Mouse (Mus musculus) neural tube, embryonic 10.5 days (tissue): ENCODE measurements at regions not wholly inside any gene's neighbourhood (a gene's known extent, or its start where the extent isn't known, plus 50 kb on each side); places are given as distances from the start of the nearest gene placed in this dataset.

Experiments used
- DNase-seq: peaks from one replicate; pipeline ENCODE4 v3.0.0-alpha.2; 2017; ENCODE audit warnings: low spot score; ENCODE audit errors: extremely low spot score

DNA sequence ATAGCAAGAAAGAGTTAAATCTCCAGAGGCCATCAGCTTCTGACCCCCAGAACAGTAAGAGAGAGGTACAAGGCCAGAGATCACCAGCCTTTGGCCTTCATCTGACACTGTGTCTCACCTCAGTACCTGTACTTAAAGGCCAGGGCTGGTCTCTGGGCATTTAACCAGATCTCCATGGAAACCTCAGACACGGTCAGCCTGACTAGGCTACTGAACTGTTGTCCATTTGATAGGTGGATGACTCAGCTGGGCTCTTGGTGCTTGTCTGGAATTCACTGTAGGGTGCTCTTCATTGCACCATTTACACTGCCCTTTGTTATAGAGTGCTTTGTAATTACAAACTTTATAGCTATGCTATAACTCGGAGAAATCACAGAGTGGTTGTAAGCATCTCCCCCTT lies 335.1 kb upstream of the Camk1g start:
- DNase-seq, result no peak

DNA sequence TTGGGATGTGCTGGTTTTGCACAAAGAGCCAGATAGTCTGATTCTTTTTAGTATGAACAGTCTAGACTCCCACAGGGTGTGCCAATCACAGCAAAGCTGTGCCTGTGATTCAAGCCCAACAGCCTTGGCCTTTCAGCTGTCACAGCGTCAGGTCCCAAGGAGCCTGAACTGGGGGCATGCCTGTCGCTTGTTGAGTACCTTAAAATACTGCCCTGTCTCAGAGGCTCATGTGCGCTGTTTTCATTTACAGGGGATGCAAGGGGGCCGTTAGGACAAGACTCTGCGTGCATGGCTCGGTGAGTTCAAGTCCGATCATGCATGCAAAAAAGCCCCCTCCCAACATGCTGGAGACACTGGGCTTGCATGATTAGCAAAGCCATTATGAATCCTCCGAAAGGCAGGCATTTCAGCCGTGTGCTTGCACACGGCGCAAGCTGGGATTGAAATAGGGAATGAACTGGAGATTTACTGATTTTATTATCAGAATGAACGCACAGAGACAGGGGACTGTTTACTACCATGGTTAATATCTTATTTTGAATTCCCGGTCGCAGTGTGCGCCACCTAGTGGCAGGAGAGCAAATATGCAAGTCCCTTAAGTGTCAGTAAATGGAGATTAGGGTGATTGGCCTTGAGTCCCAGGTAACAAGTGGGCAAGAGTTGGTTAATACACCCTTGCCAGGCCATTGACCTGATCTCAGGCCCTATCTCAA lies 332.8 kb upstream of the Camk1g start:
- DNase-seq, result peak; percentile 67

DNA sequence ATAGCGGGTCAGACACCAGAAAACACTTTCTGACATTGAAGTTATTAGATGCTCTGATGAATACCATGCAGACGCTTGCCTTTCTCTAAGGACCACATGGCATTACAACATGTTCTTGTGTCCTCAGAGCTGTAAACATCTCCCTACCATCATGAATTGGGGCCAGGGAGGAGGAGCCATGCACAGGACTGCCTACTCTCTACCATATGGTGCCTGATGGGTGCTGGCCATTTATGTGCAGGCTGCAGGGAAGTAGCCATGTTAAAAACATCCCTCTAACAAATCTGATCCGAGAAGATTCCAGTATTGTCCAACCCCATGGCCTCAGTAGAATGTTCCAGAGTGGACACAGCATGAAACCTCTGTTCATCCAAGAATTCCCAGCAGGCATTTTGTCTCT lies 330.1 kb upstream of the Camk1g start:
- no peak for DNase-seq

DNA sequence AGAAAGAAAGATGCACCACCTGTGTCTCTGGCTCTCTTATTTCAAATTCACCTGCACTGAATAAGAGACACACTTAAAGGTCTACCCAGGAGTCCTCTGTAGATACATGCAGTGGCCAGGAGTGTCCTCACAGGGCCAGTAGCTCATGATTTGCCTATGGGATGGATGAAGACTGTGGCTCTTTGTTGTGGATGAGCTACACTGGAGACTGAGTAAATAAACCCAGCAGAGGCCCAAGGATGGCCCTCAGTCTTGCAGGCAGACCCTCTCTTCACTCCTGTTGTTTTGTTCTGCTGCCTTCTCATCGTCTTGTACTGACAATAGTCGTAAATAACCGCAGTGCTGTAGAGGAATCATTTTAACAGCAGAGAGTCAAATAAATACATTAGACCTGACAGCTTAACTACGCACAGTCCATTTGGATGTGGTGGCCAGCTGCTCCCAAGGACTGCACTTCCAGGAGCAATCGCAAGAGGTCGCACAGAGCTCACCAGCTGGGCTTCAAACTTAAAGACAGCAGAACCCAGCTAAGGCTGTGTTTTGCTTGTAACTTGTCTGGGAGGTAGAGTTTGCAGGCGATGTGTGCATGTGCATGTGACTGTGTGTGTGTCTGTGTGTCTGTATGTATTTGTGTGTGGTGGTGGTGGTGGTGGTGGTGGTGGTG lies 328.6 kb upstream of the Camk1g start:
- peak; percentile 81 for DNase-seq

DNA sequence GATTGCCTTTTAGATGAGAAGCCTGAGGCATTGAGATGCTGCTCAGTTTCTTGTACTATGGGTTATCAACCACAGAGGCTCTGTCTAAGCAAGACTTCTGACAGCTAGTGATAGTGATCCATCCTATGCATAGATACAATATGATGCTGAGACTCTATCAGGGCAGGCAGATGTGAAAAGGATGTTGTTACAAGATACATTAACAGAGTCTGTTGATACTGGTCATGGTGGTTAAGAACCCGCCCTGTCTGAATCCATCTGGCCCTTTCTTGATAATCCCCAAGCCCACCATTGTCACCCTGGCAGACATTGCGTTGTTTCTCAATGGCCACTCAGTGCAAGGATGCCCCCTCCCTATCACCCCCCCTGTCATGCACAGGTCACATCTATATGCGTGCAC lies 327.8 kb upstream of the Camk1g start:
- DNase-seq, result no peak

DNA sequence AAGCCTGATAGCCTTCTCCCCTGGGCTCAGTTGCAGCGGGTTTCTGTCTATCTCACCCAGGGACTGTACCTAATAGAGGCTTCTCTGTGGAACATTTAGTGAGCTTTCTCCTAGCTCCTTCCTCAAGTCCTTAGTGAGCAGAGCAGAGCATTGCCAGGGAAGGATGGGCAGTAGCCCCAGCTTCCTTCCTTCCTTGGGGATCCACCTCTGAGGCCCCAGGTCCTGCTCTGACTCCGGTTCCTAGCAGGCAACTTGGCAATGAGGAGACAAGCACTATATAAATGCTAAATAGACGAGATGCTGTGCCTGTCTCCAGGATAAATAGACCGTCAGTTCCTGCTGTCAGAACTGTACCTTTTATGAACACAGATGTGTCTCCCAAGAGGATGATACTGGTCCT lies 326.9 kb upstream of the Camk1g start:
- no peak for DNase-seq

DNA sequence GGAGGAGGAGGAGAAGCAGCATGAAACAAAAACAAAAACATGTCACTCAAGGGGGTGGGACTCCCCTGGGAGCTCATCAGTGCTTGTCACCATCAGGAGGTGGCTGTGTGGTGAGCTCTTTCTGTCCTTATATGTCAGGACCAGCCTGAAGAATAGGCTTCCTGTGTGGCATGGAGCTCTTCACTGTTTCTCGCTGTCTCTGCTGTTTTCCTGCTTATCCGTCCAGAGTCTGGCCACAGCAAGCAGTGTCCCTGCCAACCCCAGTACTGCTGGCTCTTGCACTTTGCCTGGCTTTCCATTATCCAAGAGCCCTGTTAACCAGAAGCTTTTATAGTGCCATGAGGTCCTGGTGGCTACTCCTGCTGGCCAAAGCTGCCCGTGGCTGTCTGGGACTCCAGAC lies 322.9 kb upstream of the Camk1g start:
- no peak for DNase-seq

DNA sequence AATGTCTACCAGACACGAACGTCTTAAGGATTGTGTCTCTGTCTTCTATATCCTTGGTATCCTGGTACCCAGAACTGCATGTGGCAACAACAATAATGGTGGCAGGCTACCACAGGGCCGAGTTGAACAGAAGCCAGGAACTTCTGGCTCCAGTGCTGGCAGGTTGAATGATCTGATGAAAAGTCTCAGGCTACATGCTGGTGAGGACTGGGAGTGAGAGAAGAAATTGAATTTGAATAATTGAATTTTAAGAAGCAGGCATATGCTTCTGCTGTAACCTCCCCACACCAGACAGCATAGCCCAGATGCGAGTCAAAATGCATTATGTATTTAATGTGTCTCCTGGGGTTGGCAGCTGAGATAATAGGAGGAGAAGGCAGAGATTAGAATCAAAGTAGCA lies 319.5 kb upstream of the Camk1g start:
- no peak for DNase-seq

DNA sequence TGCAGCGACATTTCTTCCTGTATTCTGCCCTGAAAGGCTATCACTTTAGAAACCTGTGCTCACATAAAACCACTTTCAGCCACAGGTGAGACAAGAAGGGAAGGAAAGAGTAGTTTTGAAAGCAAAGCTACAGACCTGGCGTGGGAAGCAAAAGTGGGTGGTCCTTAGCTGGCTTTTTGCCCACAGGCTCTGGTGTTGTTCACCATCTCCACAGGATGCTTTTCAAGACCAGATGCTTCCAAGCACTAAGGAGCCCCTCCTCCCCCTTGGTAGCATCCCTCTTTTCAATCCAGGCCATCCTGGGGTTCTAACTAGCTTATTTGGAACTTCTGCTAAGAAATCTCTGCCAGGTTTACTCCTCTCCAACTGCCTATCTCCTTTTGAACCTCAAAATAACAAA lies 312.8 kb upstream of the Camk1g start:
- DNase-seq, result no peak

DNA sequence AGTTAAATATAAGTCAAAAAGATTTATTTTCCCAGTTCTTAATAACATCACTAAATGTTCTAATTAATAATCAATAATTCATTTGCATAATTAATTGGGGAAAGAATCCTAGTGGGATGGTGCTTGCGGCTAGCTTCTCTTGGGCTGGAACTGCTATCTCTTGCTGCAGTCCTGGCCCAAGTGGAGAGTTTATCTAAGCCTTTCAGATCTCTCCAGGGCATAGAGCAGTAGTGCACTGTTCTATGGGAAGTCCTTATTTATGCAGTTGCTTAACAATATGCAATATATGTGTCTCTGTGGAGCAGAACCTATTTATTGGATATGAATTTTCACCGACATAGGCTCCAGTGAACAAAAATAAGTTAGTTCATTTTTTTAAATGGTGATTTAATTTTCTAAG lies 308.4 kb upstream of the Camk1g start:
- no peak for DNase-seq

DNA sequence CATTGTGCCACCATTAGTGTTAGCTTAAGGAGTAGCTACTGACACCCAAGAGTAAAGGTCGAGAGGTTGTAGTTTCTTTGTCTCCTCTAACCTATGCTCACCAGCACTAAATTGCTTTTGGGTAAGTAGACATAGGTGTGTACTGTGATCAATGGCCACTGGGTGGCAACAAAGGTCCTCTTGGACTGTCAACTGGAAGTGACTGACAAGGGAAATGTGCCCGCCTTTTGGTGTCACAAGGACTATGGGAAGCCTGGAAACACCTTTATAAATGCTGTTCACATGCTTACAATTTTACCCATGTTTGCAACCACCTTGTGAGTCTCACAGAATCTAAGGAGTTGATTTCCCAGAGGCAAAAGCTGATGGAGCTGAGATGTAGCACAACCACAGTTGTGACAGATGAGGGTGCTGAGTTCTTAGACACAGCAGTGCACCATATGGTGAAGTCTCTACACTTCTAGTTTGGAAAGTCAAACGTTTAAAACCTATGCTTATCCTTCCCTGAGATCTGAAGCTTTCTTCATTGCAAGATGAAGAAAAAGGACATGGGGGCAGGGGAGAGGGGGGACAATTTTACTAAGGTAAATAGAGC lies 303.2 kb upstream of the Camk1g start:
- no peak for DNase-seq

DNA sequence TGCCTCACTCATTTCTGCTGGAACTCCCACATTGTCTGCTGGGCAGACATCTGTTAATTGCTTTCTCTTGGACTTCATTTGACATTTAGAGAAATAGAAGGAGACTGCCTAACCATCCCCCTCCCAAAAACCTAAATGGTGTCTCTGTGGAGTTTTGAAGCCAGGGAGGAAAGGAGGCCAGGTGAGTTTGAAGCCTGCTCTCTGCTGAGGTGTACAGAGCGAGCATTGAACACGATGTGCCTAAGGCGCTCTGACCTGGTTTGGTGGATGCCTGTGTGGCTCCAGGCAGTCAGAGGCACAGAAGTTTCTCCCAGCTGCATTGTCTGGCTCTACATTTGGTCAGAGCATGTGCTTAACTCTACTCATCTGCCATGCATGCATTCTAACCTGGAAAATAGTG lies 302.6 kb upstream of the Camk1g start:
- DNase-seq, result no peak

DNA sequence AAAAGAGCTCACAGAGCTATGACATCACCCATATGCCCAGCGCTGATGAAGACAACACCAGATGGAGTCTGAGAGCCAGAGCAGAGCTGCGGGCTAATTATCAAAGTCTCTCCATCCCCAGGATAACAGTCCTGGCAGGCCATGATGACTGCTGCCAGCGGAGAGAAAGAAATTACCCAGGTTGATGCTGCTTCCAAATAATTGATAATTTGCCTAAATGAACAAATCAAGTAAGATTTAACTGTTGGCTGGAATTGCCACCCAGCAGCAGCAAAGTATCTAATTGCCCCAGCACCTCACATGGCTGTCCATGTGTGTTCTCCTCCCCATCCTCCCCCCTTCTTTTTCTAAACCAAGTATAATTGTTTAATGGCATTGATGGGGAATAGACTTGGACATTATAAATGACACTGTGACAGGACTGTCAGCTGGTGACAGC lies 301.7 kb upstream of the Camk1g start:
- no peak for DNase-seq

DNA sequence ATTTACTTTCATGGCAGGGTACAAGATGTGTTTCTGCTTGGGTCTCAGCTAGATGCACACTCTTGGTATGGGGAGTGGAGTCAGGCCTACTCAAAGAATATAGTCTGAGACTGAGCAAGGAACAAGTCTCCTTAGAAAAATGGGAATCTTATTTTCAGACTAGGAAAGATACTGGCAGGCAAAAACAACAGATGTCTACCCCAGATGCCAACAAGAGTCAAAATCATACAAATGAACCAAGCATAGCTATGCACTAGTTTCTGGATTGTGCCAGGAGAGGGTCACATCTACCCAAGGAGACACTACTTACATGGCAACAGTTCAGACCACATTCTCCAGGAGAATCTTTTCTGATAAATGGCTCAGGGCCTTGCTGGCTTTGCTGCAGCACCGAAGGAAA lies 300.9 kb upstream of the Camk1g start:
- no peak for DNase-seq

DNA sequence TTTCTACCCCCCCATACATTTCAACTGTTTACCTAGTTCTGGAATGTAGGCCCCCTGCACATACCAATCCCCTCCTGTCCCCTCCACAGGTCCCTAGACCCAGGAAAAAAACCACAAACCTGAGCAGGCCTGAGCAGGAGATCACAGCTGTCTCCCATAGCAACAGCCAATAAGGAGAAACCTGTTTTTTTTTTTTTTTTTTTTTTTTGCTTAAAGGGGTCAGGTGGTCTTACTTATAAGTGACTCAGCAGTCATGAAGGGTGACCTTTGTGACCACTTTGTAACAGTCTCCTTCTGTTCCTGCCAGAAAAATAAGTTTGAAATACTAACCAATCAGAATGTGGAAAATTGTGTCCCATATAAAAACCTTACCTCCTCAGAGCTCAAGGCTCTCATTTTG lies 299.9 kb upstream of the Camk1g start:
- no peak for DNase-seq

DNA sequence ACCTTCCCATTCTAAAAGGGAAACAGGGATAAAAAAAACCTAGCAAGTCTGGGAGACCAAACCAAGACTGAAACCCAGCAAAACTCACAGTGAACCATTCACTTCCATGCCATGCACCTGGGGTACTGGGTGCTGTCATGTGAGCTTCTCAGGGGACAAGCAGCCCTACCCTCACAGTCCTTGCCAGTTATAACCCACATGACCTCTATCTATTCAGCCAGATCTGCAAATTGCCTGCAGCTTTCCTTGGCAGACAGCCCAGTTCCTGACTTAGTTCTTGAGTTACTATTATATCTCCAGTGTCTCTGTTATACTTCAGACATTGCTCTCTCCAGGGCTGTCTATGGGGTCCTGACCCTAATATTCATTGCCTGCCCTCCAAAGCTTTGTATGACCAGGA lies 298.7 kb upstream of the Camk1g start:
- DNase-seq, result no peak

DNA sequence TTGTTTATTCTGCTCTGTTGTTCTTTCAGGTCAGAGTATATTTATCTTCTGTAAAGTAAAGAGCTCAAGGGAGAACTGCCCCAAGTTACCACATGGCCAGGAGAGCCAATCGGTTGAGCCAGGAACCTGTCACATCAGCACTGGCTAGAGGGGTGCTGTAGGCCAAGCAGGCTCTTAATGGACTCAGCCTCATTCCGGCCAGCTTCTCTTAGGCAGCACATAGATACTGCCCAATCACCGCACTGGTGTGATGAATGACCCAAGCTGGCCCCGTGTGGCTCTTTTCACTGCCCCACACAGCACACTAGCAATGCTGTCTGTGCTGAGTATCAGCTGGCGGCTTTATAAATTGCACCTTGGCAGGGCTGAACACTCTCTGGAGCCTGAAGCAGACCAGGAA lies 295.8 kb upstream of the Camk1g start:
- peak; percentile 22 for DNase-seq

DNA sequence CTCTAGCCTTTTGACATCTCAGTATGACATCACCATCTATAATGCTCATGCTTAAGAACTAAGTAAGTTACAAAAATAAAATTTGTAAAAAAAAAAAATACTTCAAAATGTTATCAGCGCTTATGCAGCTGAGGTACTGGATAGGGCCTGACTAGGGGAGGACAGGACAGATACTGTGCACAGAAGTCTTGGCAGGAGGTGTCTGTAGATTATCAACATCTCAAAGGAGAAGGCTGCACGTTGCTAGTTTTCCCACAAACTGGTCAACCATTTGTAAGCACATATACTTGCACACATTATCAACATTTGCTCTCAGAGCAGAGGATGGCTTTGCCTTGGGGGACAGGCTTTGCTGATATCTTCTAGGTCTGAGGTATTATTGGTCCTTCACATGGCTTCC lies 294.5 kb upstream of the Camk1g start:
- no peak for DNase-seq

DNA sequence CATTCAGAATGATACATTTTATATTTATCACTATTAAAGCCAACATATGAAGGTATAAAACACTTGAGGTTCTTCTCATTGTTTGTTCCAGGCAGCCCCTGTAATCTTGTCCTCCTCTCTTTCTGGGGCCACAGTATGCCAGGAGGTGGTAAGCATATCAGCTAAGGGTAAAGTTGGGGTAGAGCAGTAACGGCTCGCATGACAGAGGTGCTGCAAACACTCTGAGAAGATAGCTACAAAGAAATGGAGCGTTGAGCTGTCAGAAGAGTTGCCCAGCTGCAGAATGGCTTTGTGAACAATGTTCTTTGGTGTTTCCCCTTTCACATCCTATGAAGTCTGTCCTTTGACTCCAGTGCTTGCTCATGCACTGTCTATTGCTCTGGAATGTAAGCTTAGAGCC lies 293.5 kb upstream of the Camk1g start:
- no peak for DNase-seq

DNA sequence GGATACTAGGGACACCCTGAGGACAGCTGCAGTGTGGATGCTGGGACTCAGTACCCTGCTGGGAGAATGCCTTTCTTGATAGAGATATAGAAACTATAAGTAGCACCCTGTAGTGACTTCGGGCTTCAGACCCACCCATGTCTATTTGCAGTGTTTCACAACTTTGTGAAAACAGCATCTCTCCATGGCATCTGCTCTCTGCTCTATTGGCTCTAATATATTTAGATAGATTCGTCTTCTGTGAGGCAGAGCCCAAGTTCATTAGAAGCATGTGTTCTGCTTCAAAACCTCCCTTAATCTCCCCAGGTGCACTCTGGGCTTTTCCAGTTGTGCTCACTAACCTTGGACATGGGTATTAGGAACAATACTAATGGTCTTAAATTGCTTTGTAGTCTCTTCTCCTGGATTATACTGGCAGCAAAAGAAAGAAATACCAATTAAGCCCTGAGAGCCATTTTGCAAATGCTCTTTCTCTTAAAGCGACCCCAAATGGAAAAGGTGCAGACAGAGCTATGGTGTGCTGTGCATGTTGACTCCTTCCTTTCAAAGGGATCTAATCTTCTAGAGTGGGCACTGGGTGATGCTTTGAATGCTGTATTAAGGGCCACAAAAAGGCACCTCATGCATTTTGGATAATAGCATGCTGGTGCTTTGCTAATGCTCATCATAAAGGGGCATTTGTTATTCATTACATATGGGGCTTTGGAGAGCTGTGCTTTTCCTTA lies 292.2 kb upstream of the Camk1g start:
- DNase-seq, result no peak

DNA sequence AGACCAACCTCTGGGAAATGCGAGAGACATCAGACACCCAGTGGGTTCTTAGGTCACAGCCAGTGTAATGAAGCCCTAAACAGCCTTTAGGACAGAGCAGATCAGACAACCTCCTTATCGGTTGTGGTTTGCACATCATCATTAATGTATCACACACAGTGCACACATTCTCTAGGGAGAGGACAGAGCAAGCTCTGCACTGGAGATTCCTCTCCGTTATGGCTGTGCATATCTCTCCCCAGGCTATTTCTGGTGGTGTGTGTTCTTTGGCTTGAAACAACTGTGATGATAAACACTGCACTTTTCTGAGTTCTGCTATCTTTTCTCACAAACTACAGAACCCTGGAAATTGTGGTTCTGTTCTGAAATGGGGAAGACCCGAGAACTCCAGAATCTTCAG lies 291.3 kb upstream of the Camk1g start:
- DNase-seq, result no peak

DNA sequence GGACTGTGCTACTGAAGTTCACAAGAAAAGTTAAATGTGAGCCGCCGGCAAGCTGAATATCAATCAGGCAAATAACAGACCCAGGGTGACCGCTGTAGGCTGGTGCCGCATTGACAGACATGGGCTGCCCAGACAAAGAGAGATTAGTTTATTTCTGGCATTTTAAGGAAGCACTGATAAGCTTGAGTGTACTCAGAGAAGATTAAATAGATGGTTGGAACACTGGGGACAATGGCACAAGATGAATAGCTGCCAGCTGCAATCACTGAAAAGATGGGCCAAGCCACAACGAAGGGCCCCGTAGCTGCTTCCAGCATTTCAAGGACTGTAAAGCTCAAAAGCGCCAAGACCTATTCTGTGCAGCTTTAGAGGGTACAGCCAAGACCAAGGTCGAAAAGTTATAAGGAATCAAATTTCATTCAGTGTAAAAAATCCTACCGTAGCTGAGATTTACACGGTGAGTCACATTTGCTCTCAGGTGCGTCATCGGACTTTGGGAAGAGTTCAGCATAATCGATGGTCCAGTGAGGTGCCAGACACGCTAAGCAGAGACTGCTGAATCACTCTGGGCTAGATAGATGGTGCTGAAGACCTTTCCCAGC lies 285.1 kb upstream of the Camk1g start:
- DNase-seq, result no peak
